Mouse (Mus musculus) liver, postnatal 0 days (tissue): ENCODE results near the gene Wdr54.

ENCODE experiments used
- CTCF ChIP-seq: sonication (generic); IDR thresholded peaks from 2 replicates; pipeline ENCODE4 v1.5.1; 2016; ENCODE audit warnings: antibody characterized with exemption, low read depth
- EP300 ChIP-seq: IDR thresholded peaks from 2 replicates; pipeline ENCODE4 v1.6.1; 2016; ENCODE audit warnings: antibody characterized with exemption, low read depth, mild to moderate bottlenecking

DNA sequence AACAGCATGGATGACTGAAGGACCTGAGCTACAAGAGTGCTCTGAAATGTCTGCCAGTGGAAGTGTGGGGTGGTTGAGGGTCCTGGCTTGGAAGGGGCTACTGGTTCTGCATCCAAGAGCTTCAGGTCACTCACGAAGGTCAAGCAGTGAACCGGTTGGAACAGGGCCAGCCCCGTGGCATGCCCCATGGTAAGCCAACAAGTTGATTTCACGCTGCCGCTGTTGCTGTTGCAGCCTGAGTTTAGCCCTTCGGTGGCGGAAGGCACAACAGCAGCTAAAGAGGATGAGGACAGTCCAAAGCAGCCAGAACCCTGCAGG, 36.5 kb downstream of the Wdr54 start:
- TF ChIP-seq EP300 (no peak), CTCF (no peak)
